In genomic region chr19:46422384-46423338, GRCm38 (mm10) we compare ENCODE assay signal across 8 mouse cellular contexts. TPM values are rescaled to one million over a fixed set of nuclear protein-coding genes. Genes with fewer than 3 reads are reported as not detected.
DNase-seq lines count a peak whose midpoint lies in the region; ATAC-seq and TF ChIP-seq lines count a peak whose summit lies in the region.

No protein-coding gene starts in this region.

- ATAC-seq in kidney, postnatal 0 days (replicated peaks; ENCODE audit: low FRiP score, low read depth) = no peak
- ATAC-seq in common myeloid progenitor, adult 5-6 weeks (replicated peaks; ENCODE audit: low read depth, poor library complexity, severe bottlenecking) = 0 out of 2 replicates have a peak, but pooled peaks have one; percentile 11
- ATAC-seq in hindbrain, embryonic 14.5 days (ENCODE audit: low FRiP score) = peak; percentile 77
- 0 out of 2 replicates have a peak, but pooled peaks have one; percentile 44 for ATAC-seq in neural tube, embryonic 12.5 days (ENCODE audit: low FRiP score, low read depth)
- no peak for ATAC-seq in erythroid progenitor cell, adult 5-6 weeks (replicated peaks; ENCODE audit: low FRiP score, poor library complexity, severe bottlenecking)

- no peak overlapping the region for H3K4me3 ChIP-seq in kidney, postnatal 0 days (replicated peaks; ENCODE audit: low read depth, low read length)
- no peak overlapping the region for H3K4me3 ChIP-seq in hindbrain, embryonic 14.5 days (replicated peaks; ENCODE audit: low read length)
- H3K4me3 ChIP-seq in neural tube, embryonic 12.5 days = no peak overlapping the region

- peaks cover 24% of the 10 kb centered on the region for H3K4me1 ChIP-seq in kidney, postnatal 0 days (replicated peaks; ENCODE audit: insufficient read depth, low read length)
- peaks cover 14% of the 10 kb centered on the region; the same call in 1 of the 2 replicates for H3K4me1 ChIP-seq in hindbrain, embryonic 14.5 days (replicated peaks; ENCODE audit: control insufficient read depth, insufficient read depth, low read length)
- peaks cover 28% of the 10 kb centered on the region for H3K4me1 ChIP-seq in neural tube, embryonic 12.5 days

- no peak overlapping the region for H3K4me2 ChIP-seq in kidney, postnatal 0 days (ENCODE audit: low read length)
- H3K4me2 ChIP-seq in hindbrain, embryonic 14.5 days (replicated peaks) = no peak overlapping the region
- H3K4me2 ChIP-seq in neural tube, embryonic 12.5 days (replicated peaks) = 0 out of 2 replicates have a peak overlapping the region, but pooled peaks have one; percentile 8

- no peaks in the 10 kb centered on the region for H3K27me3 ChIP-seq in kidney, postnatal 0 days (ENCODE audit: insufficient read depth, low read length)
- no peaks in the 10 kb centered on the region for H3K27me3 ChIP-seq in hindbrain, embryonic 14.5 days (ENCODE audit: control insufficient read depth, insufficient read depth, low read length)
- H3K27me3 ChIP-seq in neural tube, embryonic 12.5 days (replicated peaks) = no peaks in the 10 kb centered on the region

- H3K9me3 ChIP-seq in kidney, postnatal 0 days (replicated peaks; ENCODE audit: low read length) = no peaks in the 10 kb centered on the region
- H3K9me3 ChIP-seq in hindbrain, embryonic 14.5 days (ENCODE audit: control insufficient read depth, low read length) = no peaks in the 10 kb centered on the region
- no peaks in the 10 kb centered on the region for H3K9me3 ChIP-seq in neural tube, embryonic 12.5 days

- peaks cover 12% of the 10 kb centered on the region for H3K36me3 ChIP-seq in kidney, postnatal 0 days (ENCODE audit: insufficient read depth, low read length)
- H3K36me3 ChIP-seq in hindbrain, embryonic 14.5 days (replicated peaks; ENCODE audit: control insufficient read depth, insufficient read depth) = peaks cover 4% of the 10 kb centered on the region; the same call in 1 of the 2 replicates
- H3K36me3 ChIP-seq in neural tube, embryonic 12.5 days = peaks cover 10% of the 10 kb centered on the region

- peak; percentile 53 for DNase-seq in kidney, postnatal 0 days (ENCODE audit: low spot score)
- no peak for DNase-seq in kidney, adult 11 months
- peak; percentile 55 for DNase-seq in hindbrain, embryonic 14.5 days (ENCODE audit: low spot score)
- DNase-seq in gastrocnemius, adult 8-10 months (ENCODE audit: low spot score in 2 of 2) = no peak
- no peak for DNase-seq in testis, postnatal 14 days (ENCODE audit: low spot score)

- 38% methylated on average over 11 of the region's 11 CpGs for WGBS in kidney, postnatal 0 days
- 35% methylated on average over 11 of the region's 11 CpGs for WGBS in hindbrain, embryonic 14.5 days
- WGBS in neural tube, embryonic 12.5 days = 38% methylated on average over 11 of the region's 11 CpGs

- peak overlapping the region; percentile 54 for H3K27ac ChIP-seq in kidney, postnatal 0 days
- peak overlapping the region; percentile 79 for H3K27ac ChIP-seq in hindbrain, embryonic 14.5 days
- no peak overlapping the region for H3K27ac ChIP-seq in neural tube, embryonic 12.5 days

- no peak for TF ChIP-seq CTCF in kidney, postnatal 0 days (IDR thresholded peaks at IDR 0.05; ENCODE audit: low read depth)

- H3K9ac ChIP-seq in kidney, postnatal 0 days (ENCODE audit: low read depth, low read length) = no peak overlapping the region
- no peak overlapping the region for H3K9ac ChIP-seq in hindbrain, embryonic 14.5 days
- H3K9ac ChIP-seq in neural tube, embryonic 12.5 days = no peak overlapping the region

RNA-seq across cellular contexts. Expression of gene Sufu, which starts 26.0 kb away (rescaled TPM):
- polyA plus RNA-seq in kidney, postnatal 0 days (2015; fragmentation: Nextera tagmentation; extraction: Ambion mirVana) = 30.6 and 33.0 TPM in 2 replicates
- total RNA-seq in common myeloid progenitor, adult 5-6 weeks (2017) = 22.2 and 30.2 TPM in 2 replicates
- 23.0 and 24.1 TPM in 2 replicates for polyA plus RNA-seq in hindbrain, embryonic 14.5 days (2014; fragmentation: Nextera tagmentation; extraction: Ambion mirVana)
- 36.3 and 37.3 TPM in 2 replicates for polyA plus RNA-seq in neural tube, embryonic 12.5 days (2016; fragmentation: Nextera tagmentation; extraction: Ambion mirVana)
- total RNA-seq in gastrocnemius, adult 8-10 months (2022) = 1 to 10 TPM; 4.5 to 5.7 (median 5.3) TPM
- 3.6 and 5.9 TPM in 2 replicates for total RNA-seq in erythroid progenitor cell, adult 5-6 weeks (2015; ENCODE audit: low replicate concordance)
- total RNA-seq in erythroid progenitor cell, adult 5-6 weeks (2017; ENCODE audit: low replicate concordance) = 2.4 and 4.8 TPM in 2 replicates

RNA-seq across cellular contexts. Expression of gene Actr1a, which starts 27.1 kb away (rescaled TPM):
- polyA plus RNA-seq in kidney, postnatal 0 days (2015; fragmentation: Nextera tagmentation; extraction: Ambion mirVana) = 100.0 and 111 TPM in 2 replicates
- 80.1 TPM in 2 replicates for total RNA-seq in common myeloid progenitor, adult 5-6 weeks (2017)
- polyA plus RNA-seq in hindbrain, embryonic 14.5 days (2014; fragmentation: Nextera tagmentation; extraction: Ambion mirVana) = 327 and 382 TPM in 2 replicates
- polyA plus RNA-seq in neural tube, embryonic 12.5 days (2016; fragmentation: Nextera tagmentation; extraction: Ambion mirVana) = 259 and 269 TPM in 2 replicates
- total RNA-seq in gastrocnemius, adult 8-10 months (2022) = 10 to 100 TPM; 56.5 to 61.5 (median 59.3) TPM
- 66.7 and 75.0 TPM in 2 replicates for total RNA-seq in erythroid progenitor cell, adult 5-6 weeks (2015; ENCODE audit: low replicate concordance)
- total RNA-seq in erythroid progenitor cell, adult 5-6 weeks (2017; ENCODE audit: low replicate concordance) = 82.9 and 94.7 TPM in 2 replicates

Comparison
In these comparisons a context has a peak if more than half of its experiments do, and no peak if none do; other contexts are left out.
1. DNase-seq: peak in kidney, postnatal 0 days (single experiment) and hindbrain, embryonic 14.5 days (single experiment); none in kidney, adult 11 months (single experiment), gastrocnemius, adult 8-10 months (0 of 2) and testis, postnatal 14 days (single experiment).
2. ATAC-seq: peak in common myeloid progenitor, adult 5-6 weeks (single experiment), hindbrain, embryonic 14.5 days (single experiment) and neural tube, embryonic 12.5 days (single experiment); none in kidney, postnatal 0 days (single experiment) and erythroid progenitor cell, adult 5-6 weeks (single experiment).